Mouse (Mus musculus) liver, adult 2 months (tissue): ENCODE measurements around the gene Fam189a1.

Experiments
- CTCF ChIP-seq: fragments of 200-500 bp; IDR thresholded peaks from 2 replicates; pipeline ENCODE4 v1.5.1; 2011; ENCODE audit warnings: low read depth, low read length, control low read depth
- POLR2A ChIP-seq: fragments of 200-500 bp; IDR thresholded peaks from 2 replicates; pipeline ENCODE4 v1.6.1; 2011; ENCODE audit warnings: low read length, control low read depth; ENCODE audit not compliant: insufficient read depth; ENCODE audit errors: extremely low read depth

- TF ChIP-seq CTCF (no peak), POLR2A (no peak)
Observed at GRCm38 (mm10) chr7:65005731-65006130, 150.6 kb downstream of the Fam189a1 start.
